Mouse (Mus musculus) B cell, adult 2 months (primary cell): ENCODE results near the gene Kdsr.

Experiments used
- DNase-seq, 2 experiments: peaks; one replicate each; pipeline ENCODE4 v3.0.0; 2022

Gene Kdsr

GRCm38 (mm10) chr1:106692599-106692998 is 66.9 kb downstream of the Kdsr start:
- no peak for DNase-seq

DNA sequence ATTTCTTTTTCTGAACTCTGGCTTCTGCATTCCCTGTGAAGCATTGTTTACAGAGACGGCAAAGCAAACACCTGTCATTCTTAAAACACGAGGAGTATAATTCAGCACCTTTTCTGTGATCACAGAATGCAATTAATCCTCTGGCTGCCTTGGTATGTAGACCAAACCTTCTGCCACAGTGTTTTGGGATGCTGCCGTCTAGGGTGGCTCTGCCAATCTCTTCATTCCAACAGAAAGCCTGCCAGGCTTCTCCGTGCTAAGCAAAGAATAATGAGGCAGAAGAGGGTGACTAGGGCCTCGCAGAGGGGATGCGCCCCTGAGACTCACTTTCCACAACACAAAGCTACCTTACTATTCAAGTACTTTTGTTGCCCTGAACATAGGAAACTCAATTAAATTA is 68.6 kb downstream of the Kdsr start:
- no peak for DNase-seq

GRCm38 (mm10) chr1:106688161-106688516 is 71.4 kb downstream of the Kdsr start:
- no peak for DNase-seq

DNA sequence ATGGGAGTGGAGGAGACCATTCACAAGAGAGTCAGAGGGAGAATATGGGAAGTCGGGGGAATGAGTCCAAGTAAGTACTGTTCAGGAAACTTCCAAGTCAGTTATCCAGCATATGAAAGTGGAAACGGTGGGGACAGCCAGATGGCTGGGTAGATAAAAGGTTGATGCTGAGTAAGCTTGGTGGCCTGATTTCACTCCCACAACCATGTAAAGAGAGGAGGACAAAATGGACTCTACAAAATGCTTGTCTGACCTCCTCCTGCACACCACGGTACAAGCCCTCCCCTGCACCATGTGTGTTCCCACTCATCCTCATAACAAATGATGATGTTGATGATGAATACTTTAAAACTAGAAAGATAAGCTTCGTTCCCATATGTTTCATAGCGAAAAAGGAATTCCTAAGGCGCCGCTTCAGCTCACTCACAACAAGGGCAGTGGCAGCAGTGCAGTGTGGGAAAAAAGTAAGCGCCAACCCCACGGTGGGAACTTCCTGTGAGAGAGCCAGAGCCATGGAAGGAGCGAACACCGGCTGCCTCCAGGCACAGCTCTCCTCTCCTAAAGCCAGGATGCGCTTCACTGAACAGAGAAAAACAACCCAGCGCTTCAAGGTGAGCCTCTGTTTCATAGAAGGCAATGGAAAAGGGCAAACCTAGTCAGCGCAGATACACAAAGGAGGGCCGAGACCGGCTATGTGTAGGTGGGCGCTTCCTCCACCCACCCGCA is 71.9 kb downstream of the Kdsr start:
- no peak for DNase-seq

GRCm38 (mm10) chr1:106685702-106686101 is 73.8 kb downstream of the Kdsr start:
- peak; percentile 62 to 68 for DNase-seq

- no peak for DNase-seq
These were observed 75.0 kb downstream of the Kdsr start for GRCm38 (mm10) chr1:106684546-106684945.

DNA sequence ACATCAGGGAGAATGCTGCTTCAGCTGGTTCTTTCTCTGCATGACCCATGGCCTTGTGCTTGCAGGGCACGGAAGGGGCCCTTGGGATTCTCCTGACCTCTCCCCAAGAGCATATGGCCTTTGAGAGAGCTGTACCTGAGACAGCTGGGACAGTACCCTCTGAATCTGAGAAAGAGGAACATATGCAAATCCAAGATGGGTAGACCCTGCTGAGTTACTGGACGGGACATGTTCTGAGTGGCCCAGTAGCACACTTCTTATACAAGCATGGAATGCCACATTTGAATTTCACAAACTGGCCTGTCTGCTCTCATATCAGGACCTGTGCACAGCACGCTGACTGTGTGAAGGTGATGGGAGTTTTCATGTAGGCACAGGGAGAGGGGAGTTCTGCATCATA is 76.7 kb downstream of the Kdsr start:
- DNase-seq, result no peak

DNA sequence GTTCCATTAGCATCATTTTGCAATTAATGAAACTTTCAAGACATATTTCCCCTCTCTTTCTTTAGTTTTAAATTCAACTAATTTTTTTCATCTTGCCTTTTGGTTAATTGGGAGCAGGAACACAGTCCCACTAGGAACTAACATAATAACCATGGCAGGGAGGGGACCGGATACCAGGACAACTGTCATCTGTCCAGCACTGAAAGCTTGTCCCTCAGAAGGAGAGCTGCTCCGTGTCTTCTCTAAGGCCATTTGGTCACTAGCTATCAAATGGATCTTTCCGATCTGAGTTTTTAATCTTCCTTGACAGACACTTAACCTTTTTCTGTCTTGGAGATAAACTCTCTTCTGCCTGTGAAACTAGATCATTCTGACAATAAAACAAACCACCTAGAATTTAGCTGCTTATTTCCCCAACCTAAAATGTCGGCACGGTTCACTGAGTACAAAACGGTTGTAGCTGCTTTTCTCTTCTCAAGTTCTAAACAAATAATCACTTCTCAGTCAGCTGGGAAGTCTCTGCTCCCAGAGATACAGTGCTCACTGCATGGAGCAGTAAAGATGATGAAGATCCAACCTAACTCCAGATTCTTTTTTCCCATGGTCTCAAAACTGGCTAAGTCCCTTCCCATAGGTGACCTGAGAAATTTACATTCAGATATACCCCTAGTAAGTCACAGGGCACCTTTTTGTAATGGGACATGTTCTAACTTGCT is 79.6 kb downstream of the Kdsr start:
- DNase-seq, result no peak

DNA sequence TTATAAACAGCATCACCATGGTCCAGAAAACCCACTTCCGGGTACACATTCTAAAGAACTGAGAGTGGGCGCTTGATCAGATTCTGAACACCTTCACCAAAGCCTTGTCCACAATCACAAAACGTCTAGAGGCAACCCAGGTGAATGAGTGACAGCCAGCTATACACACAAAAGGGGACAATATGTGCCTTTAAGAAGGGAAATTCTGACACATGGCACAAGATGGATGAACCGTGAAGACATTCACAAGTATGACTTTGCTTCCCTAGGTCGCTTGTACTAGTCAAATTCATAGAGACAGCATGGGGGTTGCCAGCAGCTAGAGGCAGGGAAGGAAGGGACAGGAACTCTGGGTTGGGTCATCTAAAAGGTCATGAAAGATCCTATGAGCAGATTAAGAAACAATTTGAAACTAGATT is 81.5 kb downstream of the Kdsr start:
- DNase-seq, result no peak
